Mouse (Mus musculus) limb, embryonic 14.5 days (tissue): ENCODE results near the gene Acbd4. TPM values are rescaled to one million over a fixed set of nuclear protein-coding genes. Genes with fewer than 3 reads are reported as not detected.

Source experiments
- ATAC-seq: fragments of 200-750 bp; cut with Nextera tagmentation; 2 replicates; pipeline ENCODE4 v1.8.0; 2017; ENCODE audit warnings: low read depth, moderate number of reproducible peaks, moderate TSS enrichment; ENCODE audit not compliant: low FRiP score
- DNase-seq: peaks from one replicate; pipeline ENCODE4 v3.0.0-alpha.2; 2015; ENCODE audit warnings: low spot score
- H3K27ac ChIP-seq: fragments of 300-500 bp; sonication (generic); replicated peaks from 2 replicates; pipeline ENCODE4 v1.5.1; 2014; ENCODE audit warnings: low read depth, mild to moderate bottlenecking, low read length, moderate library complexity, mixed read lengths
- H3K27me3 ChIP-seq: fragments of 300-500 bp; sonication (generic); 2 replicates; pipeline ENCODE4 v1.6.1; 2014; ENCODE audit warnings: low read length, mixed read lengths; ENCODE audit not compliant: control insufficient read depth, insufficient read depth
- H3K36me3 ChIP-seq: fragments of 300-500 bp; sonication (generic); 2 replicates; pipeline ENCODE4 v1.6.1; 2014; ENCODE audit warnings: mild to moderate bottlenecking, low read length, moderate library complexity, mixed read lengths; ENCODE audit not compliant: control insufficient read depth, insufficient read depth
- H3K4me1 ChIP-seq: fragments of 300-500 bp; sonication (generic); 2 replicates; pipeline ENCODE4 v1.6.1; 2014; ENCODE audit warnings: antibody characterized with exemption, low read length, mixed read lengths; ENCODE audit not compliant: control insufficient read depth, insufficient read depth
- H3K4me2 ChIP-seq: fragments of 300-500 bp; sonication (generic); replicated peaks from 2 replicates; pipeline ENCODE4 v1.6.1; 2014; ENCODE audit warnings: low read depth, mild to moderate bottlenecking, low read length, moderate library complexity; ENCODE audit not compliant: severe bottlenecking
- H3K4me3 ChIP-seq: fragments of 300-500 bp; sonication (generic); replicated peaks from 2 replicates; pipeline ENCODE4 v1.5.1; 2014; ENCODE audit warnings: low read length
- H3K9ac ChIP-seq: fragments of 300-500 bp; sonication (generic); 2 replicates; pipeline ENCODE4 v1.6.1; 2014; ENCODE audit warnings: mild to moderate bottlenecking, low read depth, low read length, moderate library complexity; ENCODE audit not compliant: severe bottlenecking
- H3K9me3 ChIP-seq: fragments of 300-500 bp; sonication (generic); 2 replicates; pipeline ENCODE4 v1.6.1; 2016; ENCODE audit warnings: low read length; ENCODE audit not compliant: control insufficient read depth
- POLR2A ChIP-seq: fragments of 200-500 bp; IDR thresholded peaks from 2 replicates; pipeline ENCODE4 v1.8.0; 2012; ENCODE audit warnings: inconsistent platforms, mild to moderate bottlenecking, moderate library complexity, borderline replicate concordance; ENCODE audit not compliant: insufficient read depth, insufficient read length; ENCODE audit errors: extremely low read depth
- WGBS: fragments of 180-500 bp; shearing (Covaris S2); extraction: QIAGEN DNeasy Blood & Tissue Kit; methylation state at CpG from one replicate; pipeline ENCODE4 v1.1.7; 2014; 5-methylcytosine and 5-hydroxymethylcytosine counted together
- polyA plus RNA-seq, 2 experiments: library from polyadenylated mRNA; depleted of rRNA in 1 of 2; stranded (reverse) in 1 of 2; unstranded in 1 of 2; fragments of >200 nt; fragmentation: Nextera tagmentation in 1 of 2; extraction: Ambion mirVana in 1 of 2; gene quantifications; 2 replicates each; pipeline versions ENCODE4 v1.2.1 to v1.2.3; 2012 to 2014

Gene Acbd4
- polyA plus RNA-seq, 2 experiments: 14.2 to 20.2 TPM

DNA sequence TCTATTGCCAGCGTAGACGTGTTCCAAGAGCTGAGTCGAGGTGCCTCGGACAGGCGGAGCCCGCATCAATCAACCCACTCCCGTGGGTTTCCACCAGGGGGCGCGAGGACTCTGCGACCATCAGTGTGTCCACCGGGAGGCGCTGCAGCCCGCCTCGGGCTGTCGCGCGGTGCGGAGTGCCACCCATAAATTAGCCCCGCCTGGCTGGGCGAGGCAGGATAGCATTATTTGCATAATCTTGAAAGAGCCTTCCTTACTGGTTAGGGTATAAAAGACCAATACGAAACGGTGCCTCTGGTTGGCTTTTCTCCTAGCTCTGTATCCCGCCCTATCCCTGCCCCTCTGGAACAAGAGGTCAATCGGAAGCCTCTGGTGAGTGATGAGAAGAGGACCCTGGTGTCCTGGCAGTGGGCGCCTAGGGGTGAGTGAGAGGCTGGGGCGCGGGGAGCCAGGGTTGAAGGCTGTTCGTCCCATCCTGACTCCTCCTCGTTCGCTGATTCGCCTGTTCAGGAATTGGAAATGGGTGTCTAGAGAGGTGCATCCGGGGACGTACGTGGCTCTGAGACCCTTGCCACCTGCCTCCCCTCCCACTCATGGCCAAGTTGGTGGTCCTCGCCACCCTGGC is 1.4 kb downstream of the Acbd4 start:
- WGBS: 2% methylated on average over 35 of the region's 35 CpGs
- peak; percentile 88 for ATAC-seq
- TF ChIP-seq POLR2A: no peak
- Histone ChIP-seq H3K36me3 (no peaks in the 10 kb centered on the region), H3K9ac (peak overlapping the region; percentile 22; the same call in 1 of the 2 replicates), H3K4me3 (peak overlapping the region; percentile 58), H3K4me2 (peak overlapping the region; percentile 95), H3K9me3 (no peaks in the 10 kb centered on the region), H3K4me1 (peaks cover 10% of the 10 kb centered on the region), H3K27ac (no peak overlapping the region), H3K27me3 (peaks cover 9% of the 10 kb centered on the region; the same call in 1 of the 2 replicates)
- peak; percentile 92 for DNase-seq

DNA sequence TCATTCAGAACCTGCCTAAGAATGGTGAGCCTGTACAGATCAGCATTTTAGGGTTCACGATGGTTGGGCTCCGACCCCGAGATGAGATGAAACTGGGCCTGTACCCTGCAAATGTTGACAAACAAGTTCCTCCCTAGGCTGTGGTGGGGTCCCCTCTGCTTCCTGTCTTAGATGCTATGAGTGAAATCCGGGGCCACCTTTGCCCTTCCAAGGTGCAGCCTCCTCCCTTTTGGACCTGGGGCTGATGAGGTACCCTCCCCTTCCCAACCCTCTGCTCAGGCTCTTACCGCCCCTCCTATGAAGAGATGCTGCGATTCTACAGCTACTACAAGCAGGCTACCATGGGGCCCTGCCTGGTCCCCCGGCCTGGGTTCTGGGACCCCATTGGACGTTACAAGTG is 2.1 kb downstream of the Acbd4 start:
- ATAC-seq: no peak
- no peak for DNase-seq
- Histone ChIP-seq H3K27ac (no peak overlapping the region), H3K36me3 (no peaks in the 10 kb centered on the region), H3K4me2 (peak overlapping the region; percentile 95), H3K4me1 (peaks cover 10% of the 10 kb centered on the region), H3K9ac (no peak overlapping the region), H3K27me3 (peaks cover 9% of the 10 kb centered on the region; the same call in 1 of the 2 replicates), H3K4me3 (peak overlapping the region; percentile 58), H3K9me3 (no peaks in the 10 kb centered on the region)
- 52% methylated on average over 8 of the region's 8 CpGs for WGBS
- no peak for TF ChIP-seq POLR2A

GRCm38 (mm10) chr11:103104469-103104868 is 3.0 kb downstream of the Acbd4 start:
- H3K27ac ChIP-seq: no peak overlapping the region
- H3K4me2 ChIP-seq: no peak overlapping the region
- peaks cover 10% of the 10 kb centered on the region for H3K4me1 ChIP-seq
- no peaks in the 10 kb centered on the region for H3K36me3 ChIP-seq
- DNase-seq: no peak
- ATAC-seq: no peak
- 77% methylated on average over 7 of the region's 7 CpGs for WGBS
- peaks cover 9% of the 10 kb centered on the region; the same call in 1 of the 2 replicates for H3K27me3 ChIP-seq
- no peak overlapping the region for H3K4me3 ChIP-seq
- no peak overlapping the region for H3K9ac ChIP-seq
- no peak for TF ChIP-seq POLR2A
- no peaks in the 10 kb centered on the region for H3K9me3 ChIP-seq

GRCm38 (mm10) chr11:103105180-103105725 is 3.8 kb downstream of the Acbd4 start:
- H3K9me3 ChIP-seq: no peaks in the 10 kb centered on the region
- no peak overlapping the region for H3K27ac ChIP-seq
- H3K9ac ChIP-seq: no peak overlapping the region
- H3K27me3 ChIP-seq: peaks cover 8% of the 10 kb centered on the region; the same call in 1 of the 2 replicates
- DNase-seq: no peak
- no peak for TF ChIP-seq POLR2A
- peaks cover 10% of the 10 kb centered on the region for H3K4me1 ChIP-seq
- no peaks in the 10 kb centered on the region for H3K36me3 ChIP-seq
- no peak overlapping the region for H3K4me2 ChIP-seq
- no peak overlapping the region for H3K4me3 ChIP-seq
- 52% methylated on average over 14 of the region's 14 CpGs for WGBS
- ATAC-seq: no peak

DNA sequence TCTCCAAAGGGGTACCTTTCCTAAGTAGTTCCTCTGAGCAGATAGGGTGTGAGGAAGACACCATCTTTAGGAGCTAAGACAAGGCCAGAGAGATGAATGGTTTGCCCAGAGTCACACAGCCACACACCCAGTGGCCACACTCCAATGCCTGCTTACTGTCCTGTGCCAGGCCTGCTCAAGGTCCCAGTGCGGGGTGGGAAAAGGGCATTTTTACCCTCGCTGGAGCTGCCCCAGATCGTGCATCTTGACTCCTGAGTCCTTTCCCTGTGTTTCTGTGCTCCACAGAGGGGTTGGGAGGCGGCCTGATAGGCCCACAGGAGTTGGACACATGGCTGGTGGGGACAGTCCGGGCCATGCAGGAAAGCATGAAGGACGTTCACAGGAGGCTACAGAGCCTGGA is 4.3 kb downstream of the Acbd4 start:
- Histone ChIP-seq H3K9ac (no peak overlapping the region), H3K4me1 (peaks cover 10% of the 10 kb centered on the region), H3K36me3 (no peaks in the 10 kb centered on the region), H3K4me3 (no peak overlapping the region), H3K27me3 (peaks cover 5% of the 10 kb centered on the region; the same call in 1 of the 2 replicates), H3K9me3 (no peaks in the 10 kb centered on the region), H3K4me2 (no peak overlapping the region), H3K27ac (no peak overlapping the region)
- 85% methylated on average over 6 of the region's 6 CpGs for WGBS
- ATAC-seq (no peak), DNase-seq (no peak)
- TF ChIP-seq POLR2A: no peak
